Mouse (Mus musculus): ENCODE results near the gene Luc7l. TPM values are rescaled to one million over a fixed set of nuclear protein-coding genes. Genes with fewer than 3 reads are reported as not detected.
A peak's percentile ranks its signal among the peaks of the same experiment; 100 is the strongest.

Luc7l gene
- polyA plus RNA-seq, 1 experiment from 2014 or later: 99.6 TPM

DNA sequence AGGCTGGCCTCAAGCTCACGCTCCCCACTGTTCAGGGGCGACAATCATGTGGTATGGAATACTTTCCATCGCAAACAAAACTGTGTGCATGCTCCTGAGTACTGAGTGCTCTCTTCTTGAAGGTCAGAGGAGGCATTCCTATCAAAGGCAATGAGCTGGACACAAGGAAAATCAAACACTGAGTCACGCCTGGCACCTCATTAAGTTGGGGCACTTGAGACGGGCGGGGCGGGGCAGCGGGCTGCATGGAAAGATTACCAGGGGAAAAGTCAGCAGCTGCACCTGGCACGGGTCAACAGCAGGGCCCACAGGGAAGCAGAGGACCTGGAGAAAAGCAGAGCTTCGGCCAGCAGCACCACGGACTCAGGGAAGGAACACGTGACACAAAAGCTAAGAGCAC, 27.5 kb upstream of the Luc7l start:
- WGBS: 75% methylated on average over 12 of the region's 12 CpGs

DNA sequence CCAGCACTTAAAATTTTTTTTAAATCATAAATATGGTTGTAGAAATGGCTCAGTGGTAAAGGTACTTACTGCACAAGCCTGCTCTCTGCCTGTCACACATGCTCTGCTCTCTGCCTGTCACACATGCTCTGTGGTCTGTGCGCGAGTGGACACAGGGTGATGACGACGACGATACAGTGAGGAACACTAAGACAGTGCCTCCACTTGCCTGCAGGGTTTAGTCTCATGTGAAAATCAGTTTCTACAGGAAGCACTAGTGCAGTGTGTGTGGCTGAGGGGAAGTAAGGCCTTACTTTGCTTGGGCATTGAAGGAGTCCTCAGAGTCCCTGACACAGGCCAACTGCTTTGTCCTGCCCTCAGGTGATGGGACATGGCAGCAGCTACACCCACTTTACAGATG, 22.9 kb upstream of the Luc7l start:
- DNase-seq (ENCODE audit: low spot score) (no peak), ATAC-seq (replicated peaks; ENCODE audit: low FRiP score, low TSS enrichment, low read depth) (no peak)
- Histone ChIP-seq H3K36me3 (ENCODE audit: control insufficient read depth, insufficient read depth, low read length) (no peaks in the 10 kb centered on the region), H3K4me2 (ENCODE audit: low read length) (no peak overlapping the region), H3K4me3 (ENCODE audit: low read depth, low read length) (no peak overlapping the region), H3K9ac (ENCODE audit: low read length) (no peak overlapping the region), H3K27ac (ENCODE audit: low read depth) (no peak overlapping the region), H3K4me1 (replicated peaks; ENCODE audit: control insufficient read depth, insufficient read depth, low read length) (no peaks in the 10 kb centered on the region), H3K27me3 (replicated peaks; ENCODE audit: control insufficient read depth, insufficient read depth, low read length) (no peaks in the 10 kb centered on the region), H3K9me3 (ENCODE audit: control insufficient read depth, low read length) (no peaks in the 10 kb centered on the region)
- WGBS: 93% methylated on average over 5 of the region's 5 CpGs

More for the DNA sequence above, 27.5 kb upstream of the Luc7l start:
- no peak overlapping the region for H3K4me3 ChIP-seq (ENCODE audit: low read depth, low read length)
- H3K9ac ChIP-seq (ENCODE audit: low read length): no peak overlapping the region
- H3K4me1 ChIP-seq (replicated peaks; ENCODE audit: control insufficient read depth, insufficient read depth, low read length): no peaks in the 10 kb centered on the region
- ATAC-seq (replicated peaks; ENCODE audit: low FRiP score, low TSS enrichment, low read depth) (no peak), DNase-seq (ENCODE audit: low spot score) (no peak)
- H3K4me2 ChIP-seq (ENCODE audit: low read length): no peak overlapping the region
- H3K27me3 ChIP-seq (replicated peaks; ENCODE audit: control insufficient read depth, insufficient read depth, low read length): no peaks in the 10 kb centered on the region
- no peaks in the 10 kb centered on the region for H3K9me3 ChIP-seq (ENCODE audit: control insufficient read depth, low read length)
- H3K36me3 ChIP-seq (ENCODE audit: control insufficient read depth, insufficient read depth, low read length): no peaks in the 10 kb centered on the region
- H3K27ac ChIP-seq (ENCODE audit: low read depth): no peak overlapping the region

DNA sequence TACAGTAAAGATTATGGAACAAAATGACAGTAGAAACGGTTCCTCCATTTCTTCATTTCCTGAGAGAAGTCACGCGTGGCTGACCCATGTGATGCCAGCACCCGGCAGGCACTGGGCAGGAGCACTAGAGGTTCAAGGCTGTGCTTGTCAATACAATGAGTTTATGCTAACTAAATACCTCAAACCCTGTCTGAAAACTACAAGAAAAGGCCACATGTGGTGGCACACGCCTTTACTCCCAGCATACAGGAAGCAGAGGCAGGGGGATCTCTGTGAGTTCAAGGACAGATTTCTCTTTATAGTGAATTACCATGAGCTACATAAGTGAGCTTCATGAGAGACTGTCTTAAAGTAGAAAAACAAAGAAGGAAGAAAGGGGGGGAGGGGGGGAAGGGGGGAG, 21.5 kb upstream of the Luc7l start:
- 90% methylated on average over 5 of the region's 5 CpGs for WGBS
- H3K4me2 ChIP-seq (ENCODE audit: low read length): no peak overlapping the region
- no peak for ATAC-seq (replicated peaks; ENCODE audit: low FRiP score, low TSS enrichment, low read depth)
- no peak overlapping the region for H3K9ac ChIP-seq (ENCODE audit: low read length)
- no peaks in the 10 kb centered on the region for H3K9me3 ChIP-seq (ENCODE audit: control insufficient read depth, low read length)
- no peak overlapping the region for H3K27ac ChIP-seq (ENCODE audit: low read depth)
- no peaks in the 10 kb centered on the region for H3K4me1 ChIP-seq (replicated peaks; ENCODE audit: control insufficient read depth, insufficient read depth, low read length)
- no peak for DNase-seq (ENCODE audit: low spot score)
- H3K27me3 ChIP-seq (replicated peaks; ENCODE audit: control insufficient read depth, insufficient read depth, low read length): no peaks in the 10 kb centered on the region
- H3K36me3 ChIP-seq (ENCODE audit: control insufficient read depth, insufficient read depth, low read length): no peaks in the 10 kb centered on the region
- no peak overlapping the region for H3K4me3 ChIP-seq (ENCODE audit: low read depth, low read length)

DNA sequence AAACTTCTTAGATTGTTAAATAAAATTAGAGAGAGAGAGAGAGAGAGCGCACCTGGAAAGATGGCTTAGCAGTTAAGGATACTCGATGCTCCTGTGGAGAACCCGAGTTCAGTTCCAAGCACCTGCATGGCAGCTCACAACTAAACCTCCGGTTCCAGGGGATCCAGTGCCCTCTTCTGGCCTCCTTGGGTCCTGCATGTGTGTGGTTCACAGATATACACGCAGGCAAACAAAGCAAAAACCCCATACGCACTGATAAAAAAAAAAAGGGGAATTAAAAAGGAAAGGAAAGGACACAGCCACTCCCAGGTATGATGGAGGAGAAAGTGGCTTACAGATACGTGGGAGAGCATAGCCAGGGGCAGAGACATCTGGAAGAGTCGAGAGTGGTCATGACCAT, 19.8 kb upstream of the Luc7l start:
- Histone ChIP-seq H3K9ac (ENCODE audit: low read length) (no peak overlapping the region), H3K36me3 (ENCODE audit: control insufficient read depth, insufficient read depth, low read length) (no peaks in the 10 kb centered on the region), H3K27ac (ENCODE audit: low read depth) (no peak overlapping the region), H3K4me2 (ENCODE audit: low read length) (no peak overlapping the region), H3K27me3 (replicated peaks; ENCODE audit: control insufficient read depth, insufficient read depth, low read length) (no peaks in the 10 kb centered on the region), H3K4me1 (replicated peaks; ENCODE audit: control insufficient read depth, insufficient read depth, low read length) (0 out of 2 replicates have a peak, but pooled peaks cover 6% of the 10 kb centered on the region), H3K4me3 (ENCODE audit: low read depth, low read length) (no peak overlapping the region), H3K9me3 (ENCODE audit: control insufficient read depth, low read length) (no peaks in the 10 kb centered on the region)
- WGBS: 79% methylated on average over 8 of the region's 8 CpGs
- DNase-seq (ENCODE audit: low spot score): no peak
- ATAC-seq (replicated peaks; ENCODE audit: low FRiP score, low TSS enrichment, low read depth): no peak

DNA sequence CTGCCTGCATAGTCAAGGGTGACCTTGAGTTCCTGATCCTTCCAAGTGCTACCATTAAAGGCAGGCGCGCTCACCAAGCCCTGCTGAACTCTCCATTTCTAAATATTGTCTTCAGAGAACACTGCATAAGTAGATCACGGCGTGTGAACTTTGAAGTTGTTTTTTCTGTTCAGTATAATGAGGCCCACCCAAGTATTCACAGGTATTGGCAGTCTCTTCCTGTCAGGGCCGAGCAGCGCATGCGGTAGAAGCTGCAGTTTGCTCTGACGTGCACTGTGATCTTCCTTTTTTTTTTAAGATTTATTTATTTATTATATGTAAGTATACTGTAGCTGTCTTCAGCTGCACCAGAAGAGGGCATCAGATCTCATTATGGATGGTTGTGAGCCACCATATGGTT, 18.3 kb upstream of the Luc7l start:
- Histone ChIP-seq H3K27me3 (replicated peaks; ENCODE audit: control insufficient read depth, insufficient read depth, low read length) (no peaks in the 10 kb centered on the region), H3K27ac (ENCODE audit: low read depth) (no peak overlapping the region), H3K9ac (ENCODE audit: low read length) (no peak overlapping the region), H3K36me3 (ENCODE audit: control insufficient read depth, insufficient read depth, low read length) (no peaks in the 10 kb centered on the region), H3K4me1 (replicated peaks; ENCODE audit: control insufficient read depth, insufficient read depth, low read length) (peaks cover 6% of the 10 kb centered on the region; the same call in 1 of the 2 replicates), H3K4me3 (ENCODE audit: low read depth, low read length) (no peak overlapping the region), H3K4me2 (ENCODE audit: low read length) (no peak overlapping the region), H3K9me3 (ENCODE audit: control insufficient read depth, low read length) (no peaks in the 10 kb centered on the region)
- WGBS: 81% methylated on average over 8 of the region's 8 CpGs
- DNase-seq (ENCODE audit: low spot score): no peak
- no peak for ATAC-seq (replicated peaks; ENCODE audit: low FRiP score, low TSS enrichment, low read depth)

DNA sequence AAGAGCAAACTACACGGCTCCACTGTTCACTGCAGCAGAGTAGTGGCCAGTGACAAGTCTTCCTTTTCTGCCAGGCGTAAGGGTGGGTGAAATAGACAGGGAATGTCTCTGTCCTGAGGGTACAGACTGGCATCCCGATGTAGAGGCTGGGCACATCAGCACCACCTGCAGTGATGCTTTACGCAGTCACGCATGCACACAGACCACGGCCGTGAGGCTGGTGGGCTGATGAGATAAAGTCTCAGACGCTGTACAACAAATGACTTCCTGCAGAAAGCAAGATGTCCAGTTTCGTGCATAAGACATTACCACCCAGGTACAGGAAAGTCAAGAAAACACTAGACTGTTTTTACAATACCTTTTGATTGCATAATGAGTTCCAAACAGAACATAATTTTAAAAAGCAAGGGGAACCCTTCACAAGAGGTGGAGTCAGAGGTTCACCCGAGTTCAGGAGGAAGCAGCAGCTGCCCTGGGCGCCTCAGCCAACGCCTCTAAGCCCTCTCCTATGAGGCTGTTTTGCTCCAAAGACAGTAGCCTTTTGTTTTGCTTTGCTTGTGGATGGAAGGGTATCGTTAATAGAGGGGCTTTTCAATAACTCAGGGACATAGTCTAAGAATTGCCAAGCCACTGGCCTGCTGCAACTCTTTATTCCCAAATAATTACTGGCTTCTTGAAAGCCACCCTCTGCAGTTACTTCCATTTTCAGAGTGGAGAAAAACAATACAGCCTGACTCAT, 17.4 kb upstream of the Luc7l start:
- Histone ChIP-seq H3K9me3 (ENCODE audit: control insufficient read depth, low read length) (no peaks in the 10 kb centered on the region), H3K36me3 (ENCODE audit: control insufficient read depth, insufficient read depth, low read length) (no peaks in the 10 kb centered on the region), H3K4me1 (replicated peaks; ENCODE audit: control insufficient read depth, insufficient read depth, low read length) (peaks cover 6% of the 10 kb centered on the region; the same call in 1 of the 2 replicates), H3K9ac (ENCODE audit: low read length) (no peak overlapping the region), H3K4me2 (ENCODE audit: low read length) (peak overlapping the region; percentile 6; the same call in 1 of the 2 replicates), H3K4me3 (ENCODE audit: low read depth, low read length) (no peak overlapping the region), H3K27me3 (replicated peaks; ENCODE audit: control insufficient read depth, insufficient read depth, low read length) (no peaks in the 10 kb centered on the region), H3K27ac (ENCODE audit: low read depth) (peak overlapping the region; percentile 55)
- DNase-seq (ENCODE audit: low spot score) (no peak), ATAC-seq (replicated peaks; ENCODE audit: low FRiP score, low TSS enrichment, low read depth) (no peak)
- WGBS: 57% methylated on average over 13 of the region's 13 CpGs

DNA sequence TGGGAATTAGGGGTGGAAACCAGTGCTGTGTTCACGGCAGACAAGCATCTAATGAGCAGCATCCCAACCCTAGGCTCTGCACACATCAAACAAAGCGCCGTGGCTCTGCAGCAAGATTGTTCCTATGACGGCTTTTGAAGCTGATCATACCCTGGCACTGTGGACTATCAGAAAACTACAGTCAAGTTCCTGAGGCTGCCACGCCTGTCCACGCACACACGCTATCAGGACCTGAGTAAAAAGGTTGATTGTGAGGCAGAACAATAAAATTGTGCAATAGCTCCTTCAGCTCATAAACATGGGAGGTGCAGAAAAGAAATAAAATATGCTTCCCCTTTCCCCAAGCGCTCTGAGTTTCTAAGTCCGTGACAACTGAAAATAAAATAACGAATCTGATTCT, 15.0 kb upstream of the Luc7l start:
- no peaks in the 10 kb centered on the region for H3K9me3 ChIP-seq (ENCODE audit: control insufficient read depth, low read length)
- DNase-seq (ENCODE audit: low spot score): no peak
- H3K27me3 ChIP-seq (replicated peaks; ENCODE audit: control insufficient read depth, insufficient read depth, low read length): no peaks in the 10 kb centered on the region
- ATAC-seq (replicated peaks; ENCODE audit: low FRiP score, low TSS enrichment, low read depth): peak; percentile 67
- no peak overlapping the region for H3K4me3 ChIP-seq (ENCODE audit: low read depth, low read length)
- no peak overlapping the region for H3K4me2 ChIP-seq (ENCODE audit: low read length)
- H3K9ac ChIP-seq (ENCODE audit: low read length): no peak overlapping the region
- H3K27ac ChIP-seq (ENCODE audit: low read depth): peak overlapping the region; percentile 16; the same call in 1 of the 2 replicates
- H3K36me3 ChIP-seq (ENCODE audit: control insufficient read depth, insufficient read depth, low read length): no peaks in the 10 kb centered on the region
- 69% methylated on average over 10 of the region's 10 CpGs for WGBS
- peaks cover 9% of the 10 kb centered on the region; the same call in 1 of the 2 replicates for H3K4me1 ChIP-seq (replicated peaks; ENCODE audit: control insufficient read depth, insufficient read depth, low read length)

DNA sequence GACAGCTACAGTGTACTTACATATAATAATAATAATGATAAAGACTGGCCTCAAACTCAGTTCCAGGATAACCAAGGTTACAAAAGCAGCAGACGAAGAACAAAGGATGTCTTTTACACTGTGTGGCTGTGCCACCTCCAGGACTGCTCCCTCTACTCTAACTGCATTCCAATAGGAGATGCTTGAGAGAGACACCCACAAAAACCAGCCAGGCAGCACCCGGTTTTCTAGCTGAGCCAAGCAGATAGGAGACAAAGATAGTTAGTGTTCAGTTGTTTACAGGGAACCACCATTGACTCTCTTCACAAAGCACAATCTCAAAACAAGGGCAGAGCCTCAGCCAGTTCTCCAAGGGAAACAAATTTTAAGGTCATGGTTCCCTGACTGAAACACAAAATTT, 13.1 kb upstream of the Luc7l start:
- H3K27me3 ChIP-seq (replicated peaks; ENCODE audit: control insufficient read depth, insufficient read depth, low read length): no peaks in the 10 kb centered on the region
- H3K27ac ChIP-seq (ENCODE audit: low read depth): no peak overlapping the region
- H3K36me3 ChIP-seq (ENCODE audit: control insufficient read depth, insufficient read depth, low read length): no peaks in the 10 kb centered on the region
- WGBS: 66% methylated on average over 2 of the region's 2 CpGs
- H3K4me3 ChIP-seq (ENCODE audit: low read depth, low read length): no peak overlapping the region
- H3K4me1 ChIP-seq (replicated peaks; ENCODE audit: control insufficient read depth, insufficient read depth, low read length): peaks cover 14% of the 10 kb centered on the region; the same call in 1 of the 2 replicates
- DNase-seq (ENCODE audit: low spot score): no peak
- H3K9me3 ChIP-seq (ENCODE audit: control insufficient read depth, low read length): no peaks in the 10 kb centered on the region
- H3K4me2 ChIP-seq (ENCODE audit: low read length): no peak overlapping the region
- ATAC-seq (replicated peaks; ENCODE audit: low FRiP score, low TSS enrichment, low read depth): no peak
- H3K9ac ChIP-seq (ENCODE audit: low read length): no peak overlapping the region

Data from intestine, embryonic 14.5 days (tissue).